Mouse (Mus musculus): ENCODE measurements around the gene Taok1. TPM values are rescaled to one million over a fixed set of nuclear protein-coding genes. Genes with fewer than 3 reads are reported as not detected.

Taok1 gene
- polyA plus RNA-seq, 1 experiment: 9.2 TPM

DNA sequence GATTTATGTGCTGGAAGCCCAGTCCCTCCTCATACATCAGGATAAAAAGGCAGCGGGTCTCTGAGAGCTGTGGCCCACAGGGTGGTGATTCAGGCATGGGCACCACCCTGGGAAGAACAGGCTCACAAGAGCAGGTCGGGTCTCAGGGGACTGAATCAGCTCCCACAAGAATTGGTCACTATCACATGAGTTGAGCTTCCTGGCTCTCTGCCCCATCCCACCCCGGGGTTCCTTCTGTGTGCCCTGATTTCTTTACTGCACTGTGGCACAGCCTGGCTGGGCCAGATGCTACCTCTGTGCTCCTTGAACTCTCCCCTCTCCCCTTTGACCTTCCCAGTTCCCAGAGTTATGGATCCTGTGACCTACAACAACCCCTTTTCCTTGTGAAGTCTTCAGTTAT lies 124.6 kb downstream of the Taok1 start:
- Histone ChIP-seq H3K4me2 (ENCODE audit: low read depth) (peak overlapping the region; percentile 65), H3K36me3 (ENCODE audit: control insufficient read depth, insufficient read depth) (no peaks in the 10 kb centered on the region), H3ac (ENCODE audit: control insufficient read depth, insufficient read length) (no peak overlapping the region), H3K79me2 (ENCODE audit: control insufficient read depth, insufficient read depth) (peaks cover 79% of the 10 kb centered on the region), H3K4me3 (no peak overlapping the region), H3K27me3 (ENCODE audit: control insufficient read depth, insufficient read depth, insufficient read length) (no peaks in the 10 kb centered on the region)
- TF ChIP-seq MYOG (IDR thresholded peaks at IDR 0.05; ENCODE audit: control insufficient read depth in 1 of 3, insufficient read depth in 1 of 3, insufficient read length in 2 of 3, low read depth in 2 of 3) (no peak), CEBPB (IDR thresholded peaks at IDR 0.05; ENCODE audit: insufficient read depth, poor library complexity, severe bottlenecking) (no peak), MYOD1 (IDR thresholded peaks at IDR 0.05; ENCODE audit: control insufficient read depth in 1 of 3, insufficient read length in 2 of 3, low read depth in 2 of 3) (no peak), REST (IDR thresholded peaks at IDR 0.05; ENCODE audit: insufficient read depth, insufficient read length) (no peak)

Other genes with a start within 250 kb of the Taok1 start
- 50.6 TPM for gene Coro6, start 145.4 kb downstream of the Taok1 start, polyA plus RNA-seq (2012; fragmentation: generic; extraction: Trizol)
- 46.0 TPM for gene Ankrd13b, start 118.1 kb downstream of the Taok1 start, polyA plus RNA-seq (2012; fragmentation: generic; extraction: Trizol)
- gene Git1, start 114.3 kb downstream of the Taok1 start, polyA plus RNA-seq (2012; fragmentation: generic; extraction: Trizol): 53.9 TPM
- gene Abhd15, start 92.7 kb downstream of the Taok1 start, polyA plus RNA-seq (2012; fragmentation: generic; extraction: Trizol): 1.4 TPM
- gene Trp53i13, start 91.8 kb downstream of the Taok1 start, polyA plus RNA-seq (2012; fragmentation: generic; extraction: Trizol): 23.7 TPM
- not detected for gene Gm10392, start 88.6 kb downstream of the Taok1 start, polyA plus RNA-seq (2012; fragmentation: generic; extraction: Trizol)
- gene Nufip2, start 78.3 kb upstream of the Taok1 start, polyA plus RNA-seq (2012; fragmentation: generic; extraction: Trizol): 9.3 TPM
- not detected for gene Cryba1, start 117.5 kb upstream of the Taok1 start, polyA plus RNA-seq (2012; fragmentation: generic; extraction: Trizol)
- gene Myo18a, start 155.4 kb upstream of the Taok1 start, polyA plus RNA-seq (2012; fragmentation: generic; extraction: Trizol): 169 TPM
- 0.07 TPM for gene Gm10277, start 179.9 kb upstream of the Taok1 start, polyA plus RNA-seq (2012; fragmentation: generic; extraction: Trizol)

All from myocyte (in vitro differentiated cells).